Mouse (Mus musculus) thymus, adult 2 months (tissue): ENCODE measurements around the gene Oaz1.
"Not testable (repeated sequence)": the region's sequence is repeated elsewhere in the genome, so short reads cannot be mapped to it uniquely, and the experiment has no call there.

ENCODE experiments used
- CTCF ChIP-seq: fragments of 200-500 bp; IDR thresholded peaks from 2 replicates; pipeline ENCODE4 v1.5.1; 2012; ENCODE audit warnings: mild to moderate bottlenecking, control low read depth, low read length, moderate library complexity, borderline replicate concordance; ENCODE audit not compliant: control insufficient read depth, poor library complexity, insufficient read depth; ENCODE audit errors: extremely low read depth
- POLR2A ChIP-seq: fragments of 200-500 bp; IDR thresholded peaks from 2 replicates; pipeline ENCODE4 v1.6.1; 2012; ENCODE audit warnings: mild to moderate bottlenecking, low read length, control low read depth, moderate library complexity; ENCODE audit not compliant: control insufficient read depth, poor library complexity, insufficient read depth; ENCODE audit errors: extremely low read depth

- TF ChIP-seq CTCF, POLR2A: not testable (repeated sequence)
Measured at GRCm38 (mm10) chr10:80816303-80816702, 10.2 kb upstream of the Oaz1 start.
